Mouse (Mus musculus): ENCODE results near the gene Hist1h2ag. TPM values are rescaled to one million over a fixed set of nuclear protein-coding genes. Genes with fewer than 3 reads are reported as not detected.

Gene Hist1h2ag
- total and polyA plus RNA-seq, 2 experiments from 2014 or later: 252 TPM; not detected in 1

DNA sequence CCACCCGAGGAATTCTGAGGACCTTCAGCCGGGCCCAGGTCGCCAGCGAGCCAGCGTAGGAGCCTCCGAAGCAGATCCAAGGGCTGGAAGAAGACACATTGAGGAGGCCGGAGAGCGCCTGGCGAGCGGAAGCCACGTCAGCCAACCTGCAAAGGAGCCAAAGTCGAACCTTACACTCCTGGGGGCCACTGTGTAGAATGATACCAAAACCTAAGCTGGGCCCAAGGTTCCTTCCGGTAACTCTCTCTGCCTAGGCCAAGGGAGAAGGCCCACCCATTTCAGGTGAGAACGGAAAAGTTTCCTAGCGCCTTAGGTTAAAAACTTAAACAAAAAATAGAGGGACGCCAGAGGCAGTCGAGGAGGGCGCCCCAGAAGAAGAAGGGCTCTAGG lies 35.6 kb downstream of the Hist1h2ag start:
- Histone ChIP-seq H3K4me1 (ENCODE audit: insufficient read depth, low read length) (peaks cover 6% of the 10 kb centered on the region), H3K27me3 (ENCODE audit: insufficient read depth, low read length) (peaks cover 90% of the 10 kb centered on the region), H3K9me3 (ENCODE audit: low read length) (no peaks in the 10 kb centered on the region), H3K4me2 (ENCODE audit: low read depth, low read length, poor library complexity, severe bottlenecking) (peak overlapping the region; percentile 87), H3K36me3 (ENCODE audit: insufficient read depth, low read length) (no peaks in the 10 kb centered on the region), H3K27ac (ENCODE audit: low read depth, low read length) (no peak overlapping the region), H3K9ac (replicated peaks; ENCODE audit: low read length, poor library complexity, severe bottlenecking) (no peak overlapping the region), H3K4me3 (ENCODE audit: low read depth, low read length) (peak overlapping the region; percentile 41; the same call in 1 of the 2 replicates)
- WGBS: 5% methylated on average over 18 of the region's 18 CpGs
- DNase-seq (ENCODE audit: low spot score) (no peak), ATAC-seq (ENCODE audit: low FRiP score) (no peak)
- no peak for TF ChIP-seq CTCF (IDR thresholded peaks at IDR 0.05)

DNA sequence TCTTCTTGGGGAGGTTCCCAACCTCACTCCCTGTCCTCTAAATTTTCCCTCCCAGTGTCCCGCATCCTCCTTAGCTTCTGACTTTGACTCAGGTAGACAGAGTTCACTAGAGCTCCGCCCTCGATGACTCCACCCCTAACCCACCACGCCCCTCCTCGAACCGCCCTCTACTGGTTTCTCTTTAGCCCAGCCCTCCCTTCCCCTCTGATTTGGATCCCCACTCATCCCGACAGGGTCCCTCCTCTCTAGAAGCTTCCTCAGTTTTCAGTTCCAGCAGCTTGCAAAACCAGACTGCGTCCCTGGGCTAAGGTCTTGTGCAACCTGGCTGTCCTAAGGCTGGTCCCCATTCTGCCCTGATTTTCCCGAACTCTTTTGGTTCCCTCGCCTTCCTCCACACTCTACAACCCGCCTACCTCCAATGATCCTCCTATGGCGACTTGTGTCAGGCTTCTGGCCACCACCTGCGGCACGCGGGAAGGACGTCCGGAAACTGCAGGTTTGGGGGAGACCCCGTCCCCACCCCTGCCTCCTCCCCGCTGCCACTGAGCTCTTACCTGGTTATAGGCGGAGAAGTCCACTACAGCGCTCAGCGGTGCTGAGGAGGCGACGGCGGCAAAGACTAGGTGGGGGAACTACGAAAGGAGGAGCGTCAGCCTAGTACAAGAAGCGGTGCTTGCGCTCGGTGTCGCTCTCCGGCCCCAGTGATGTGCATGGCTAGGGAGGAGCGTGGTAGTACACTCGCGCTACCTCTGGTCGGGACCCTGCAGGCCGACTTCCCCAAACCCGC lies 36.2 kb downstream of the Hist1h2ag start:
- Histone ChIP-seq H3K4me1 (ENCODE audit: insufficient read depth, low read length) (peaks cover 6% of the 10 kb centered on the region), H3K9ac (replicated peaks; ENCODE audit: low read length, poor library complexity, severe bottlenecking) (peak overlapping the region; percentile 29), H3K36me3 (ENCODE audit: insufficient read depth, low read length) (no peaks in the 10 kb centered on the region), H3K27ac (ENCODE audit: low read depth, low read length) (no peak overlapping the region), H3K4me2 (ENCODE audit: low read depth, low read length, poor library complexity, severe bottlenecking) (peak overlapping the region; percentile 87), H3K27me3 (ENCODE audit: insufficient read depth, low read length) (peaks cover 93% of the 10 kb centered on the region), H3K9me3 (ENCODE audit: low read length) (no peaks in the 10 kb centered on the region), H3K4me3 (ENCODE audit: low read depth, low read length) (peak overlapping the region; percentile 41)
- WGBS: under 1% methylated on average over 38 of the region's 38 CpGs
- ATAC-seq (ENCODE audit: low FRiP score) (0 out of 2 replicates have a peak, but pooled peaks have one; percentile 13), DNase-seq (ENCODE audit: low spot score) (no peak)
- no peak for TF ChIP-seq CTCF (IDR thresholded peaks at IDR 0.05)

DNA sequence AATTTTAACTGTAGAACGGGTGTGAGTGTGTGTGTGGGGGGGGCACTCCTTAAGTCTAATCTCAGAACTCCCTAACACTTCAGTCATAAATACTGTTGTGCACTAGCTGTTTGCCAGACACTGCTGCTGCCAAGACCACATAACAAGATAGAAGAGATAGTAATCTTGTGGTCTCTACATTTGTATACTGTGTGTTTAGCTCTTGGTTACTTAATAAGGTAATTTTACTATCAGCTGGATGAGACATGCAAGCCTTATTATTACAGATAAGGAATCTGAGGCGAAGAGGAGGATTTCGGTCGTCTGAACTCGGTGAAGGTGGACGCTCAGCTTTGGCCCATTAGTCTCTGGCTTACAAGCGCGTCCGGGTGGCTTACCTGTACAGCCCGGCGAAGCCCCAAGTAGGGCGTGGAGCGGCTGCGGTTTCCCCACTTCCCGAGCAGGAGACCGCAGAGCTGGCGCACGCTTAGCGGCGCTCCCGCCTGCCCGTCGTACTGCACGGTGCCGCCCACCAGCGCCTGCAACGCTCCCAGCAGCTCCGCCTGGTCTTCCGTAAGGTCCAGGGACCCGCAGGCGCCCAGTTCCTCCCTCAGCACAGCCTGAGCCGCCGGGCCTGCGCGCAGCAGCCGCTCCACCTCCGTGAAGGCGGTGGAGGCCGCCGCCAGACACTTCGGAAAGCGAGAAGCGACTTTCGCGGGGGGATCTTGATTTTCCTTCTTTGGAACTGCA lies 37.0 kb downstream of the Hist1h2ag start:
- Histone ChIP-seq H3K27ac (ENCODE audit: low read depth, low read length) (no peak overlapping the region), H3K9ac (replicated peaks; ENCODE audit: low read length, poor library complexity, severe bottlenecking) (peak overlapping the region; percentile 29; the same call in 1 of the 2 replicates), H3K27me3 (ENCODE audit: insufficient read depth, low read length) (peaks cover 95% of the 10 kb centered on the region), H3K9me3 (ENCODE audit: low read length) (no peaks in the 10 kb centered on the region), H3K4me1 (ENCODE audit: insufficient read depth, low read length) (peaks cover 6% of the 10 kb centered on the region), H3K4me2 (ENCODE audit: low read depth, low read length, poor library complexity, severe bottlenecking) (peak overlapping the region; percentile 87), H3K4me3 (ENCODE audit: low read depth, low read length) (peak overlapping the region; percentile 41), H3K36me3 (ENCODE audit: insufficient read depth, low read length) (no peaks in the 10 kb centered on the region)
- ATAC-seq (ENCODE audit: low FRiP score): peak; percentile 47; the same call in 1 of the 2 replicates
- under 1% methylated on average over 45 of the region's 45 CpGs for WGBS
- TF ChIP-seq CTCF (IDR thresholded peaks at IDR 0.05): no peak
- DNase-seq (ENCODE audit: low spot score): no peak

DNA sequence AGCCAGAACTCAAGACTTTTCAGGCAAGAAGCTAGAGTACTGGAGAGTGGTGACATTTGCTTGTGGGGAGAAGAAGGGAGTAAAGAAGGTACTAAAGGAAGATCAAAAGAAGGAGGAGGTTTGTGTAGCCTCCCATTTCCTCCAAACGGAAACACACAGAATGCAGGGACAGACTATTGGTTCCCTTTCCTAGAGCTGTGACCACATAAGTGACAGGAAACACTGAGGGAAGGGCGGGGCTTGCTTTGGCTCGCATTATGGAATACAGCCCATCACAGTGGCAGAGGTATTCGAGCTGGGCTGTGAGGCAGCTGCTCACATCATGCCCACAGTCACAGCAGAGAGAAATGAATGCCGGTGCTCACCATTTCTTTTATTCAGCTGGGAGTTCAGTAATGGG lies 40.9 kb downstream of the Hist1h2ag start:
- ATAC-seq (ENCODE audit: low FRiP score) (no peak), DNase-seq (ENCODE audit: low spot score) (no peak)
- Histone ChIP-seq H3K4me1 (ENCODE audit: insufficient read depth, low read length) (peaks cover 6% of the 10 kb centered on the region), H3K9me3 (ENCODE audit: low read length) (no peaks in the 10 kb centered on the region), H3K9ac (replicated peaks; ENCODE audit: low read length, poor library complexity, severe bottlenecking) (no peak overlapping the region), H3K27me3 (ENCODE audit: insufficient read depth, low read length) (peaks cover 94% of the 10 kb centered on the region), H3K36me3 (ENCODE audit: insufficient read depth, low read length) (no peaks in the 10 kb centered on the region), H3K4me3 (ENCODE audit: low read depth, low read length) (no peak overlapping the region), H3K27ac (ENCODE audit: low read depth, low read length) (no peak overlapping the region), H3K4me2 (ENCODE audit: low read depth, low read length, poor library complexity, severe bottlenecking) (no peak overlapping the region)
- TF ChIP-seq CTCF (IDR thresholded peaks at IDR 0.05): no peak
- 34% methylated on average over 5 of the region's 5 CpGs for WGBS

GRCm38 (mm10) chr13:22001346-22001745 lies 41.4 kb downstream of the Hist1h2ag start:
- H3K4me2 ChIP-seq (ENCODE audit: low read depth, low read length, poor library complexity, severe bottlenecking): no peak overlapping the region
- no peak for DNase-seq (ENCODE audit: low spot score)
- no peak overlapping the region for H3K9ac ChIP-seq (replicated peaks; ENCODE audit: low read length, poor library complexity, severe bottlenecking)
- H3K9me3 ChIP-seq (ENCODE audit: low read length): no peaks in the 10 kb centered on the region
- peaks cover 89% of the 10 kb centered on the region for H3K27me3 ChIP-seq (ENCODE audit: insufficient read depth, low read length)
- H3K4me1 ChIP-seq (ENCODE audit: insufficient read depth, low read length): peaks cover 3% of the 10 kb centered on the region
- H3K36me3 ChIP-seq (ENCODE audit: insufficient read depth, low read length): no peaks in the 10 kb centered on the region
- ATAC-seq (ENCODE audit: low FRiP score): no peak
- H3K27ac ChIP-seq (ENCODE audit: low read depth, low read length): no peak overlapping the region
- H3K4me3 ChIP-seq (ENCODE audit: low read depth, low read length): no peak overlapping the region
- WGBS: 73% methylated on average over 2 of the region's 2 CpGs
- no peak for TF ChIP-seq CTCF (IDR thresholded peaks at IDR 0.05)

GRCm38 (mm10) chr13:21999147-21999546 lies 43.6 kb downstream of the Hist1h2ag start:
- no peak for ATAC-seq (ENCODE audit: low FRiP score)
- H3K27me3 ChIP-seq (ENCODE audit: insufficient read depth, low read length): peaks cover 81% of the 10 kb centered on the region
- H3K27ac ChIP-seq (ENCODE audit: low read depth, low read length): no peak overlapping the region
- H3K9ac ChIP-seq (replicated peaks; ENCODE audit: low read length, poor library complexity, severe bottlenecking): no peak overlapping the region
- H3K4me2 ChIP-seq (ENCODE audit: low read depth, low read length, poor library complexity, severe bottlenecking): no peak overlapping the region
- DNase-seq (ENCODE audit: low spot score): no peak
- H3K4me3 ChIP-seq (ENCODE audit: low read depth, low read length): no peak overlapping the region
- no peaks in the 10 kb centered on the region for H3K36me3 ChIP-seq (ENCODE audit: insufficient read depth, low read length)
- WGBS: 33% methylated on average over 4 of the region's 4 CpGs
- no peaks in the 10 kb centered on the region for H3K9me3 ChIP-seq (ENCODE audit: low read length)
- no peak for TF ChIP-seq CTCF (IDR thresholded peaks at IDR 0.05)
- no peaks in the 10 kb centered on the region; the same call in 1 of the 2 replicates for H3K4me1 ChIP-seq (ENCODE audit: insufficient read depth, low read length)
